Mouse (Mus musculus) erythroblast, adult 5-6 weeks (primary cell): ENCODE data around the gene Nit2. TPM values are rescaled to one million over a fixed set of nuclear protein-coding genes. Genes with fewer than 3 reads are reported as not detected.
A peak's percentile ranks its signal among the peaks of the same experiment; 100 is the strongest.
"Not testable (repeated sequence)": the region's sequence is repeated elsewhere in the genome, so short reads cannot be mapped to it uniquely, and the experiment has no call there.

Experiments
- ATAC-seq: replicated peaks from 2 replicates; pipeline ENCODE4 v1.8.0; 2016; ENCODE audit warnings: moderate number of reproducible peaks, mild to moderate bottlenecking, moderate TSS enrichment, inconsistent platforms; ENCODE audit not compliant: poor library complexity, low FRiP score, severe bottlenecking
- total RNA-seq, 2 experiments: library from RNA; stranded (forward) in 1 of 2; stranded (reverse) in 1 of 2; fragments of 150-400 nt in 1 of 2; fragments of 200-764, 138-1000 nt in 1 of 2; gene quantifications; 2 replicates each; pipeline versions ENCODE4 v1.2.3 to v1.2.4; 2015 to 2017; ENCODE audit warnings: low replicate concordance in 2 of 2

Nit2 gene
- total RNA-seq (2015; ENCODE audit: low replicate concordance) = 0.77 and 9.0 TPM in 2 replicates
- 3.2 and 11.7 TPM in 2 replicates for total RNA-seq (2017; ENCODE audit: low replicate concordance)

DNA sequence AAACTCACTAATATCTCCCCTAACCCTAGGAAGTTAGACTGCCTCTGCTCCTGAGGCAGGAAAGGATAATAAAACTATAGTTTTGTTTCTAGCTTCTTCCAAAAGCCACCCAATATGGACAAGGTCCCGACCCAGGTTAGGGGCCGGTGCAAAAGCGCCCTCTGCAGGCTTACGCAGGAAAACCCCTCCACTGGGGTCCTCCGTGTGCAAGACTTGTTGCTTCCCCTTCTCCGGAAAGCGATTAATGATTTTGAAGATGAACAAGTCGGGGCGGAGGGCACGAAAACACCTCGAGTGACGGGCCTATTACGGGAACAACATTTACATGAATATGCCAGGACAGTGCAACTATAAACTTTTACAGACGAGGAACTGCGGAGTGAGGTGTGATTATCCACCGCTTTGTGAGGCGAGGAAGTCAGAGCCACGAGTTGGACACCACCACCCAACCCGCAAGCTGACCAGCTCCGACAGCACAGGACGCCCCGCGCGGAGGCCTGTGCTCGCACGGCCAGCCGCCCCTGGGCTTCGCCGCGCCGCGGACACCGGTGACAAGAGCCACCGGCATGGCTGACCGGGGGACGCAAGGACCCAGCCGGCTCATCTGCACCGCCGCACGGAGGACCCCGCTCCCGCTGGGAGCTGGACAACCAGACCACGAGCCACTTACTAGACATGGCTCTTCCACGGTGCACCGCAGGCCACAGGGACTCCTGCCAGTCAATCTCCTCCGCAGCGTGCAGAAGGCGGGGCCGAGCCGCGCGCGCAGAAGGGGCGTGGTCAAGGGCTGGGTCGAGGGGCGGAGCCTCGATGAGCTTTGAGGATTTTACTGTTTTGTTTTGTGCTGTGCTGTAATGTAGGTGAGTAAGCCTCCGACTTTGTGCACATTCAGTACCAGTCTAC, at the start of gene Nit2:
Gene Nit2, minus strand, starts transcription at position 731 of the 903 bp plus-strand sequence.
- peak; percentile 98 for ATAC-seq

DNA sequence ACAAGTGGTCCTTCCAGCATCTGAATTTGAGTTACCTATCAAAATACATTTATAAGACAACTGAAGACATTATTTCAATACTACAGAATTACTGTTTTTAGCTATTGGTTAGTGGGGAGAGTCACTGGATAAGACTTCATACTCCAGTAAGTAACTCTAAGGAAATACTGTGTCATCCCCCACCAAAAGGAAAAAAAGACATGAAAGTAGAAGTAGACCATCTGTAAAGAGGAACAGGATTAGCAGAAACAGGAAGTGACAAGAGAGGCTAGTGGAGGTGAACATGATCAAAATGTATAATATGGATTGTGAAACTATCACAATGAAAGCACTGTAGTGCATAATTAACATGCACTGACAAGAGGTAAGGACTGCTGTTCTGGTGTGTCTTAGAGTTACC, 48.8 kb upstream of the Nit2 start:
- no peak for ATAC-seq

DNA sequence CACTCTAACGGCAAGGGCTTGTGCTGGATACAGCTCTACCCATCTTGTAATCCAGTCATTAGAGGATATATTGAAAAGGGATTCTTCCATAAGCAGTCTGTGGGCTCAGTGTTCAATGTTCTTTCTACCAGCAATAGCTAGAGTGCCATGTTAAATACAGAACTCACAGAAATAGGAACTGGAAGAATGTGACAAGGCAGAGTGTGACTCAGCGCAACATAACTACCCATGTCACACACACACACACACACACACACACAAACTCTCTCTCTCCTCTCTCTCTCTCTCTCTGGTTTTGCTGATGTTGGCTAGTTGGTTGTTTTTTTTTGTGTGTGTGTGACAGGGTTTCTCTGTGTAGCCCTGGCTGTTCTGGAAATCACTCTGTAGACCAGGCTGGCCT, 43.9 kb upstream of the Nit2 start:
- ATAC-seq = no peak

DNA sequence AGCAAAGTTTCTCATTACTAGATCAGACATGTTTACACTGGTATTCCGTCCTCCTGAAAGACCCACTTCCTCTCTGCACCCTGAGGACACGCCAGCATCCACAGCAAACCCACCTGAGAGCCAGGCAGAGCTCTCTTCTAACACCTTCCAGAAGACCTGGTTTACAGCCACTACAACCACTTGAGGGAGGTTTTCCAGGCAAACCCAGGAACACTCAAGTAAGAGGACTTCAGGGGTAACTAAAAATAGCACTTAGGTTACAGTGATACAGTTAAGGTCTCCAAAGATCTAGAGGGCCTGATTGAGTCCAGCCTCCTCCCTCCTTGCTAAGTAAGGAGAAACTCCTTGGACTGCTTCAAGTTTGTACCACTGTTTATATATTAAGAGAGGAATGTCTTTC, 41.2 kb upstream of the Nit2 start:
- ATAC-seq = no peak

DNA sequence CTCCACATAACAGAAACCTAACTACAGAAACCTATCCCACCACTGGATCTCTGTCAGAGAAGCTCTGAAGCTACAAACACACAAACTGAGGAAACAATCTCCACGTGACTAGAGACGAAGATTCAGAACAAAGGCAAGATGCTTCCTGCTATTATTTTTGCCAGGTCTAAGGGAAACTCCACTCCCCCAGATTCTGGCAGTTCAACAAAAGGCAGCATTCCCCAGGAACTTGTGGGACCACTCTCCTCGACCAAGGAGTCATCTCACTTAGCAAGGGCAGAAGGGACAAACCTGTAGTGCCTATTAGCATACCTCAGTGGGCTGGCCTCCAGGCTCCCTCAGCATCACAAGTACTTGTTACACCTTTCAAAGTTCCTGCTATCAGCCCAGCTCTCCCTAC, 30.1 kb upstream of the Nit2 start:
- ATAC-seq = no peak

DNA sequence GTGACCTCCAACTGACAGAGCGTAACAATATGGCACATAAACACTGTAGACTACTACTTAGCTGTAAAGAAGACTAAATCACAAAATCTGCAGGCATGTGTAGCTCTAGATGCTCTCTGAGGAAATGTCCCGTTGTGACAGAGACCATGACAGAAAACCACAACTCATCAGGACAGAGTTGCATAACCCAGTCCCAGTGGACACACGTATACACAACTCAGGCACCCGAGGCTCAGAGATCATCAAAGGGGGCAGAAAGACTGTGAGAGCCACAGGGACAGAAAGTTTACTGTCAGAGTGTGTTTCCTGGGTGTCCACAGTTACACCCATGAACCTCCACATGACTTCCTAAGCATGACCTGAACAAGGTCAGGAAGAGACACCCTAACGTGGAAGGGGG, 29.4 kb upstream of the Nit2 start:
- no peak for ATAC-seq

DNA sequence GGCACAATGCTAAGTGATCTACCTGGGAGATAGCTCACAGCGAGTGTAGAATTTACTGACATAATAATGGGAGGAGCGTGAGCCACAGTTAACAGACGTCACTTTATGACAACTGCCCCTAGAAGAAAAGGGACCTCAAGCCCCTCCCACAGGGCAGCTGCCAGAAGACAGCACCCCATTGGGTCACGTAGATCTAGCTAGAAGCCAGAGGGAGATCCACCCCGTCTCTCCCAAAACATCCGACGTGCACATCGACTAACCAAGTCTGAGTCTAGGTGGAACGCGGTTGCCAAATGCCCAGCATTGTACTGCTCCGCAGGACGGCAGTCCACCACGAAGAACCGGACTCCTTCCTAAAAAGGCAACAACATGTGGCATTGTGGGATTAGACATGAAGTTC, 24.1 kb upstream of the Nit2 start:
- ATAC-seq = no peak

DNA sequence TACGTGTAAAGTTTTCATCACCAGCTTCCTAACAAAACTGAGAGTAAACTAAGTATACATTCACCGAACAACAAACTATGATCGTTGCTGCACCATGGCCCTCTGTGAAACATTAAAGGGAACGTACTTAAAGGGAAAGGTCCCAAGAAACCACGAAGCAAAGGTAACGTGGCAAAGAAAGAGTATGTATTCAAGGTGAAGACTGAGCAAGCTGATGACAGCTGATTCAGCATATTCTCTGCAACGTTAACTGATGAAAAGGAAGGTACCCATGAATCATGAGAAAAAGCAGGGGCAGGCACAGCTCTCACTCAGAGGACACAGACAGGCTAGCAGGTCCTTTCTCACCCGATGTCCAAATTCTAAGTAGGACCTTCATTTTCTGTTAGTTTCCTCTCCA, 23.2 kb upstream of the Nit2 start:
- ATAC-seq = no peak

DNA sequence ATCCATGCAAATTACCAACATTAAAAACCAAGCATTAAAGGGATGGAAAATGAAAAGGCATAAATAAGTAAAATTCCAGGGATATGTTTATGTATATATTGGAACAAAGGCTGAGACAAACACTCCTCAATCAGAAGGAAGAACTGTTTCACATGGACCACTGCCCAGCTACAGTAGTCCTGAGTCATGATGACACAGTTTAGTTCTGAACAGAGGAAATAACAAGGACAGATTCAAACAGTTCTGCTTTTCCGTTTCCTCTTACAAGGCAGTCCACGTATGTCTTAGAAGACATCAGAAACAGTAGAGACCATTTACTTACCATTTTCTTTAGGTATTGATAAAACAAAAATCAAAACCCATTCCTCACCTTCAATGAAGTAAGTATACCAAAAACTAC, 22.4 kb upstream of the Nit2 start:
- ATAC-seq = no peak

DNA sequence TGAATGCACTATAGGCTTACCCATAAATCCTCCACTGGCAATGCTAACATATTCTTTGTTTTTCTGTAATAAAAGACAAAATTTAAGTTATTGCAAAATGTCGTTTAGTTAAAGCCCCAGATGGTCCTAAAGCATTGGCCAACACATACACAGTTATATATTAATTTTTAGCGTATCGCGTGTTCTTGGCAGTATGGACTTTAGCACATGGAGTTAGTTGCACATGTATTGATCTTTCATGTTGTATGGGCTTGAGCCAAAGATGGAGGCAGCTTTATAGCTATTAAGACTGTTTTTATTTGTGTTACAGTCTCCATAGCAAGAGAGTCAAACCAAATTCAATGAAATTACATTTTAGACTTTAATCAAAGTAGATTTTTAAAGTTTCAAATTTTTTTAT, 19.5 kb upstream of the Nit2 start:
- no peak for ATAC-seq

DNA sequence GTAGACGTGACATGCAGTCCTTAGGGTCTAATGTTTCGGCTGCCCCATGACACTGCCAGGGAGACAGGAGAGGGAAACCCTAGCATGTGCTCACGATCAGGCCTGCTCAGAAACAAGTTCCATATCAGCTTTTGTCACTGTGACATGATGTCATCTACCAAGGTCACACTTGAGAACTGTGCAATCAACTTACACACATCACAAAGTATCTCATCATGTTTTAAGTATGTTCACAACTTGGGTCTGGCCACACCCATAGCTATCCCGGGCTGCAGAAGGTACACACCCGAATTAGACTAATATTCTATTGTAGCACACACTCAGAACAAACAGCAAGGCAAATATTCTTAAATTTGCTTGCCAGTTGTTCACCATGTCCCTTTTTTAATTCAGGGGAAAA, 14.9 kb upstream of the Nit2 start:
- no peak for ATAC-seq

DNA sequence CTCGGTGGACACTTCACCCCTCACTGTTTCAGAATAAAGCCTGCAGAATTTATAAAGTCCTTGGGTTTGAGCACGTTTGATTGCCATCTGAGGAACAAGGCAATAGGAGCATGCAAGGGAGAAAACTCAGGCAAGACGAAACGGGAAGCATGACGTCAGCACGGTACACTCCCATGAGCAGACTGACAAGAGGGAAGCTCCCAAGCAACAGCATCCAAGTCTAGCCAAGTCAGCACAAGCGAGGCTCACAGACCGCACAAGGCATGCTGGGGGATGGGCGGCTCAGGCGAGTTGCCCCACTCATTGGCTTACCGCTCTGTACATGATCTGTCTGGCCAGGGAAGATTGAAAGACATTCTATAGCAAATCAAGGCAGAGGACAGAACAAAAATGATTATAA, 14.0 kb upstream of the Nit2 start:
- no peak for ATAC-seq

DNA sequence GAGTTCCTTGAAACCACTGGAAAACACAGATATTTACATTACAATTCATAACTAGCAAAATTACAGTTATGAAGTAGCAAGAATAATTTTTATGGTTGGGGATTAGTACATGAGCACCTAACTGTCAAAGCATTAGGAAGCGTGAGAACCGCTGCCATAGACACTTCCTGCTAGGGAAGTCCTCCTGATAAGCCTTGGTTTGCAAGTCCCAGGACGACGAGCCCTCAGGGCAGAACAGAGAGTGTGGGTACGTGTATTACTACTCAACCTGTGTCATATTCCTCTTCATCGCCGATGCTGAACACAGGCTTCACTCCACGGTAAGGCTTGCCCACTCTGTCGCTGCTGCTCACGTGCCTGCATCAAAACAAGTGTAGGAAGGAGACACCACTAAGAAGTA, 10.5 kb upstream of the Nit2 start:
- ATAC-seq = 0 out of 2 replicates have a peak, but pooled peaks have one; percentile 45

DNA sequence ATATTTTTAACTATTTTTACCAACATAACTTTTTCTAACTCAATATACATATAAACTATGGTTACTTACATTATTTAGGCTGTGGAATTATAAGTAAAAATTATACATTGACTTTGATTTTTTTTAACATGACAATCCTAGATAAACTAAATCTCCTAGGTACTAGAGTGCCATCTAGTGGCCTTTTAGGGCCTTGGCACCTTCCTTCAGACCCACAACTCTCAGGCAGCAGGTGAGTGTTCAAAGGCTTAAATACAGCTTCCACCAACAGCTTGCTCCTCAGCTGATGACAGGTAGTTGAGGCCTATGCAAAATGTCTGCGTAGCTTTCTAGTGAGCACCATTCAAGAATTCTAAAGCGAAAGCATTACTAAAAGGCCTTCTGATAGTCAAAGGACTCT, 10.1 kb upstream of the Nit2 start:
- peak; percentile 81 for ATAC-seq

DNA sequence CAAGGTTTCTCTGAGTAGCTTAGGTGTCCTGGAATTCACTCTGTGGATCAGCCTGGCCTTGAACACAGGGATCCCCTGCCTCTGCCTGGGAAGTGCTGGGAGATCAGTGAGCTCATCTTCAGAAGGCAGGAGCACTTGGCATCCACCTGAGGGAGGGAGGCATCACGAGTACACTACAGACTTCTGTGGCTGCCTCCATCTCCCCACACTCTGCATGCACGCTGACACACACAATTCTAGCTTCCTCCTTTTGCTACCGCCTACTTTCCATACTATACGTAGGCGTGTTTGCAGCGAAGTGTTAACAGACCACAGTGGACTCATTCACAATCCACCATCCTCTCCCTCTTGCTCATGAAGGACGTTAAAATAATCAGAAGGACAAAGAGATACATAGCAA, 9.1 kb upstream of the Nit2 start:
- no peak for ATAC-seq

DNA sequence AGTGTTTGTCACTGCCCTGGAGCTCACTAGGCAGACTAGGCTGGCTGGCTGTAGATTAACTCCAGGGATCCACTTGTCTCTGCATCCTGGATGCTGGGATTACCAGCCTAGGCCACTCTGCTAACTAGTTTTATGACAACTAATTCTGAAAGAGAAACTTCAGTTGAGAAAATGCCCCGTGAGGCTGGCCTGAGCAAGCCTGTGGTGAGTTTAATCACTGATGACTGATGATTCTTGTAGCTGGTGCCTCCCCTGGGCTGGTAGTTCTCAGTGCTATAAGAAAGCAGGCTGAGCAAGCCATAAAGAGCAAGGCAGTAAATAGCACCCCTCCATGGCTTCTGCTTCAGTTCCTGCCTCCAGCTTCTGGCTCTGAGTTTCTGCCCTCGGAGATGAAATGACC, 8.6 kb upstream of the Nit2 start:
- ATAC-seq = no peak

DNA sequence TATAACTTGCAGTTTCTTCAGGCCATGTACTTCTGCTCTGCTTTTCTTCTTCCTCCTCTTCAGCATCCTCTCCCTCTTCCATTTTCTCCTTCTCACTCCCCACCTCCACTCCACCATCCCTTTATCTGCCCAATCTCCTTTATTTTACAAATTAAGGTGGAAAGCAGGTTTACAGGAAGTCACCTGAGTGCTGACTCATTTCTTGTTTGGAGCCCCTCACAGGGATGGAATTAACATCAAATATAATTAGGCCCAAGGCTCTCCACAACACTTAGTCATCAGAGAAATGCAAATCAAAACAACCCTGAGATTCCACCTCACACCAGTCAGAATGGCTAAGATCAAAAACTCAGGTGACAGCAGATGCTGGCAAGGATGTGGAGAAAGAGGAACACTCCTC, 7.3 kb upstream of the Nit2 start:
- ATAC-seq = not testable (repeated sequence)

DNA sequence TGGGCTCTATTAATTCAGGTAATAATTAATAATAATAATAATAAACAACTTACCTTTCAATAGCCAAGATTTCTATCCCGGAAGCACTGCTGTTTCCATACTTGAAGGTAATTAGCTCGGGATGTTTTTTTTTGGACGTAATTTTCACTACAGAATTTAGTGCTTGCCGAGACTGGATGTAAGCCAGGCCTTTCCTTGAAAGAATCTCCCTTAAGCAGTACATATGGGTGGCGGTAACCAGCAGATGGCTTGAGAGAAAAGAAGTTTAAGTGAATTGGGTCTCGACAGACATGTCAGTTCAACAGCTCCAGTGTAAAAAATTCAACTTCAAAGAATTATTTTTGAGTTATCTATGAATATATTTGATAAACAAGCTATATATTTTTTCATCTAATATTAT, 4.4 kb upstream of the Nit2 start:
- no peak for ATAC-seq

DNA sequence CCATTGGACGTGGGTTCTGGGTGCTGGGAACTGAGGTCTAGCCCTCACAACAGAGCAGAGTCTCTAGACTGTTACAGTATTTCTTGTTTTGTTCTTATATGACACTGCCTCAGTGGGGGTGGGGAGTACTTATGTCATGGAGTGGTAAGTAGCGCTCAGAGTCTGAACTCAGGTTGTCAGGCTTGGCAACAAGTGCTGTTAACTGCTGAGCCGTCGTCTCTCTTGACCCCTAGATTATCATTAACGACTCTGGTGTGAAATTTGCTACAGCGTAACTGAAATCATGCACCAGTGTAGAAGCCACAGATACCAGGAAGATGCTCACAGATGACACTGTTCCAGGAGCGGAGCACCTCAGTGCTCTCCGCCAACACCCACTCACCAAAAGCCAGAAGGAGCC, 4.0 kb upstream of the Nit2 start:
- ATAC-seq = no peak

DNA sequence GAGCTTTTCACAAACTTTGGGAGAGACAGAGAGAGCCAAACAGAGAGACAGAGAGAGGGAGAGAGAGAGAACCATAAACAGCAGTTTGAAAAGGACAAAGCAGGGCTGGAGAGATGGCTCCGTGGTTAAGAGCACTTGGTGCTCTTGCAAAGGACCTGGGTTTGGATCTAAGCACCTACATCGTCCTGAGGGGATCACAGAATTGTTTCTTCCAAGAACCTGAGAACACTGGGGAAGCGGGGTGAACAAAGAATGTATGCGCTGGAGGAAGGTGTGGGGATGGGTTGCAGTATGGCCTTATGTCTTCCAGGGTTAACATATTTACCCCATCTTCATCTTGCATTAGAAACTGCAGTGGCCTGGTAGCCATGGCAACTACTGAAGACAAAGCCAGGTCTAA, 1.1 kb upstream of the Nit2 start:
- ATAC-seq = no peak

DNA sequence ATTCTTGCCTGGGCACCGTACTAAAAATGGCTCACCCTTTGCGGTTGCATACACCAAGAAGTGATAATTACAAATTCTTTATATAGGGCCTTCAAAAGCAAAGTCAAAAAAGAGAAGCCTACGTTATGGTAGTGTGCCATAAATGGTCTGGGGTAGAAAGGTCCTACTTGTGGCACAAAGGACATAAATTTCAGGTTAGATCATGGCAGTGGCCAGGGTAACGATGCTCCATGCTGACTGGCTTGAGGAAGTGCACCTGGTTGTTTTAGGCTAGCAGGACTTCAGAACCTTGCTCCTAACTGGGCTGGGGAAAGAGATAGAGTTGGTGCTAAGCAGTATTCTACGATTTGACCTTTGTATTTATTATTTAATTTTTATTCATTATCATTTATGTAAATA, 372 bp upstream of the Nit2 start:
- ATAC-seq = peak; percentile 7; the same call in 1 of the 2 replicates

DNA sequence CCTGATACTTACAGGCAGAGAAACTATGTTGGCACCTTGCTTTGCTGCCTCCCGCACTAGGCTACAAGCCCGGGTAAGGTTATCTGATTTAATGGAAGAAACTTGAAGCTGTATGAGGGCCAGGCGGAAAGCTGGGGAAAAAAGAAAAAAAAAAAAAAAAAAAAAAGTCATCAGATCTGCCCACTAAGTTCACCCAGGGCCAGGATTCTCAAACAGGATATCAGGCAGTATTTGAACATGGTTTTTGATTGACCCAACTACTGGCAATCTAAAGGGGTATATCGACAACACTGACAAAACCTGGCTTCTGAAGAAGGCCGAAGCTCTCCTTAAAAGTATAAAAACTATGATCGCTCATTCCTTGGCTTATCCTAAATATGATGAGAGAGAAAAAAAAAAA, 1.1 kb downstream of the Nit2 start:
- ATAC-seq = no peak
